Mouse (Mus musculus): ENCODE measurements at regions not wholly inside any gene's neighbourhood (a gene's known extent, or its start where the extent isn't known, plus 50 kb on each side); places are given as distances from the start of the nearest gene placed in this dataset.
"Not testable (repeated sequence)": the region's sequence is repeated elsewhere in the genome, so short reads cannot be mapped to it uniquely, and the experiment has no call there.

GRCm38 (mm10) chr10:53482919-53483318 lies 103.2 kb upstream of the Cep85l start:
- intact Hi-C loops (cut with DNase I; ENCODE audit: low total_unique reads), result no loop called here
- DNase-seq, result no peak

GRCm38 (mm10) chr10:53470200-53470599 lies 90.5 kb upstream of the Cep85l start:
- DNase-seq, result no peak
- intact Hi-C loops (cut with DNase I; ENCODE audit: low total_unique reads), result no loop called here

GRCm38 (mm10) chr10:53469611-53470010 lies 89.9 kb upstream of the Cep85l start:
- peak; percentile 81 for DNase-seq
- intact Hi-C loops (cut with DNase I; ENCODE audit: low total_unique reads), result no loop called here

GRCm38 (mm10) chr10:53468293-53468545 lies 88.5 kb upstream of the Cep85l start:
- intact Hi-C loops (cut with DNase I; ENCODE audit: low total_unique reads), result no loop called here
- no peak for DNase-seq

- intact Hi-C loops (cut with DNase I; ENCODE audit: low total_unique reads), result no loop called here
- no peak for DNase-seq
These were observed 87.9 kb upstream of the Cep85l start for GRCm38 (mm10) chr10:53467472-53468292.

- no peak for DNase-seq
- intact Hi-C loops (cut with DNase I; ENCODE audit: low total_unique reads), result no loop called here
These were observed 87.1 kb upstream of the Cep85l start for GRCm38 (mm10) chr10:53466851-53467250.

- intact Hi-C loops (cut with DNase I; ENCODE audit: low total_unique reads), result no loop called here
- no peak for DNase-seq
These were observed 86.5 kb upstream of the Cep85l start for GRCm38 (mm10) chr10:53466261-53466660.

- no peak for DNase-seq
- intact Hi-C loops (cut with DNase I; ENCODE audit: low total_unique reads), result no loop called here
These were observed 84.8 kb upstream of the Cep85l start for GRCm38 (mm10) chr10:53464581-53464980.

- intact Hi-C loops (cut with DNase I; ENCODE audit: low total_unique reads), result no loop called here
- DNase-seq, result no peak
These were observed 84.3 kb upstream of the Cep85l start for GRCm38 (mm10) chr10:53464006-53464405.

GRCm38 (mm10) chr10:53463471-53463870 lies 83.7 kb upstream of the Cep85l start:
- intact Hi-C loops (cut with DNase I; ENCODE audit: low total_unique reads), result no loop called here
- no peak for DNase-seq

GRCm38 (mm10) chr10:53462449-53463308 lies 82.9 kb upstream of the Cep85l start:
- intact Hi-C loops (cut with DNase I; ENCODE audit: low total_unique reads), result no loop called here
- peak; percentile 73 for DNase-seq

GRCm38 (mm10) chr10:53461070-53461781 lies 81.5 kb upstream of the Cep85l start:
- intact Hi-C loops (cut with DNase I; ENCODE audit: low total_unique reads), result no loop called here
- no peak for DNase-seq

- not testable (repeated sequence) for DNase-seq
These were observed 80.0 kb upstream of the Cep85l start for GRCm38 (mm10) chr10:53459706-53460105.

GRCm38 (mm10) chr10:53456027-53456713 lies 76.4 kb upstream of the Cep85l start:
- intact Hi-C loops (cut with DNase I; ENCODE audit: low total_unique reads), result no loop called here

More at GRCm38 (mm10) chr10:53459706-53460105, 80.0 kb upstream of the Cep85l start:
- intact Hi-C loops (cut with DNase I; ENCODE audit: low total_unique reads), result not testable (repeated sequence)

GRCm38 (mm10) chr10:53444789-53445188 lies 65.0 kb upstream of the Cep85l start:
- intact Hi-C loops (cut with DNase I; ENCODE audit: low total_unique reads), result no loop called here
- no peak for DNase-seq

More at GRCm38 (mm10) chr10:53456027-53456713, 76.4 kb upstream of the Cep85l start:
- DNase-seq, result no peak

- DNase-seq, result no peak
- intact Hi-C loops (cut with DNase I; ENCODE audit: low total_unique reads), result no loop called here
These were observed 63.7 kb upstream of the Cep85l start for GRCm38 (mm10) chr10:53443443-53443842.

- intact Hi-C loops (cut with DNase I; ENCODE audit: low total_unique reads), result no loop called here
These were observed 63.2 kb upstream of the Cep85l start for GRCm38 (mm10) chr10:53442912-53443311.

GRCm38 (mm10) chr10:53440251-53440650 lies 60.5 kb upstream of the Cep85l start:
- intact Hi-C loops (cut with DNase I; ENCODE audit: low total_unique reads), result no loop called here

More at GRCm38 (mm10) chr10:53442912-53443311, 63.2 kb upstream of the Cep85l start:
- no peak for DNase-seq

GRCm38 (mm10) chr10:53438388-53438787 lies 58.6 kb upstream of the Cep85l start:
- DNase-seq, result no peak
- intact Hi-C loops (cut with DNase I; ENCODE audit: low total_unique reads), result loop anchor here (10.0 kb wide), 1 partner anchor 66 kb away; no protein-coding TSS in a partner anchor

More at GRCm38 (mm10) chr10:53440251-53440650, 60.5 kb upstream of the Cep85l start:
- no peak for DNase-seq
